Mouse (Mus musculus) heart, adult 9 months (tissue): ENCODE measurements around the gene Enc1.

Experiments
- DNase-seq, 2 experiments: peaks; one replicate each; pipeline ENCODE4 v3.0.0; 2022; ENCODE audit warnings: low spot score in 2 of 2

Enc1 gene

GRCm38 (mm10) chr13:97225130-97225529 lies 15.8 kb upstream of the Enc1 start:
- DNase-seq: no peak

- DNase-seq: no peak
Measured at GRCm38 (mm10) chr13:97227795-97228194, 13.1 kb upstream of the Enc1 start.

DNA sequence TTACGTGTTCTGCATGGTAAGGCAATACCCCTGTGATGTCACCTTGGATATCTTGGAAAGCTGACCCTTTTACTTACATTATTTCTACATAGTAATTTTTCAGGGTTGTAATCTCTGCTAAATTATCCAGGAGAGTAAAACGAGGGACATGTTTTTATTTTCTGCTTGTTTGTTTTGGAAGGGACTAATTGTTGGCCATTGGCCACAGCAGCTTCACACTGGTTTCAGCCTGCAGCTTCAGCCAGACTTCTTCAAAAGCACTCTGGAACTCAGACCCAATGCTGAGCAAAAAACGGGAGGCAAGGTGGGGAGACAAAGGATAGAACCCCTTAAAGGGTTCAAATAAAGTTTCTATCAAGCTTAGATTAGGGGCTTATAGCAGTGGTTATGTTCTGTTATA lies 10.8 kb upstream of the Enc1 start:
- no peak for DNase-seq

GRCm38 (mm10) chr13:97233092-97233491 lies 7.8 kb upstream of the Enc1 start:
- no peak for DNase-seq

GRCm38 (mm10) chr13:97234785-97235417 lies 6.0 kb upstream of the Enc1 start:
- DNase-seq: peak; percentile 69 to 77

GRCm38 (mm10) chr13:97235911-97236310 lies 5.0 kb upstream of the Enc1 start:
- no peak for DNase-seq

DNA sequence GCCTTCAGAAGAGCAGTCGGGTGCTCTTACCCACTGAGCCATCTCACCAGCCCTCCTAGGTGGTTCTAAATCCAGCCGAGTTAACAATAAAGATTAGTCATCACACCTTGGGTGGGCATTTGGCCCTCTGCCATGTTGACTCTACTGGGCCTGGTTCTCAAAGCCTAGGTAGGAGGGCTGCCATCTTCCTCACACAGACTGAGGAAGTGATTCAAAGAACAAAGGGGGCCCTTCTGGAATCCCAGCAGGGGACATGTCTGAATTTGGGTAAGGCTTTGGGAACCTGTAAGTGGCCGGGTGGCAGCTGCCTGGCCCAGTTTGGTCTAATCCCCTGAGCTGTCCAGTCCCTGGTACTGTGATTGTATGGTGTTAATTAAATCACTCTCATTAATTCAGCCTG lies 3.2 kb upstream of the Enc1 start:
- DNase-seq: no peak

- no peak for DNase-seq
Measured at GRCm38 (mm10) chr13:97238181-97238981, 2.5 kb upstream of the Enc1 start.

DNA sequence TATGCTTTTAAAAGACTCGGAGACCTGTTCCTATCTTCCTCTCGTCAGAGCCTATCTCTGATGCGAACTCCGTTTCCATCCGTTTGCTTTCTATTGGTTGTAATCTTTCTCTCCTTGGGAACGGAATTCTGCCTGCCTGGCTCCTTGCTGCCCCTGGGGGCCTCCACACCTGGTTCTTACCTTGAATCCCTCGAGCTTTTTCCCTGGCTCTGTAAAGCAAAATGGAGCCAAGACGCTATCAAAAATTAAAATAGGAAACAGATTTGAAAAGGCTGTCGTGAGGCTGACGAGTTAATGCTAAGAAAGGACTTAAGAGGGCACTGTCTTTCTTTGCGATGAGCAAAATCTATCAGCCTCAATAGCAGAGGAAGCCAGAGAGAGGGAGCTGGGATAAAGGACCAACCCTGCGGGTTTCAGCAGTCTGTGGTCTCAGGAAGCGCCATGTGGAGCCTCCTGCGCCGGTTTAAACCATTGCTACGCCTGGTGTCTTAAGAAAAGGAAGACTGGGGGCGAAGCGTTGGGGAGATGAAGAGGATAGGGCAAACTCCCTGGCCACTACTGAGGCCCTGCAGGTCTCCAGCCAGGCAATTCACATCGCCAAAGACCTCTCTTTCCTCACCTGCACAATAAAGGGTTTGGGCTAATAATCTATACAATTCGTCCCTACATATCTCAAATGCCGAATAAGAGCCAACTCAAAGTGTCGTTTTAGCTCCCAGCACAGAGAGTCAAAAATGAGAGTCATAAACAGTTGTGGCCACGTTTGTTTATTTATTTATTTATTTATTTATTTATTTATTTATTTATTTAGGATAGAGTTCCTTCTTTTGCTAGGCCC lies 1.3 kb upstream of the Enc1 start:
- DNase-seq: peak; percentile 68 to 69

DNA sequence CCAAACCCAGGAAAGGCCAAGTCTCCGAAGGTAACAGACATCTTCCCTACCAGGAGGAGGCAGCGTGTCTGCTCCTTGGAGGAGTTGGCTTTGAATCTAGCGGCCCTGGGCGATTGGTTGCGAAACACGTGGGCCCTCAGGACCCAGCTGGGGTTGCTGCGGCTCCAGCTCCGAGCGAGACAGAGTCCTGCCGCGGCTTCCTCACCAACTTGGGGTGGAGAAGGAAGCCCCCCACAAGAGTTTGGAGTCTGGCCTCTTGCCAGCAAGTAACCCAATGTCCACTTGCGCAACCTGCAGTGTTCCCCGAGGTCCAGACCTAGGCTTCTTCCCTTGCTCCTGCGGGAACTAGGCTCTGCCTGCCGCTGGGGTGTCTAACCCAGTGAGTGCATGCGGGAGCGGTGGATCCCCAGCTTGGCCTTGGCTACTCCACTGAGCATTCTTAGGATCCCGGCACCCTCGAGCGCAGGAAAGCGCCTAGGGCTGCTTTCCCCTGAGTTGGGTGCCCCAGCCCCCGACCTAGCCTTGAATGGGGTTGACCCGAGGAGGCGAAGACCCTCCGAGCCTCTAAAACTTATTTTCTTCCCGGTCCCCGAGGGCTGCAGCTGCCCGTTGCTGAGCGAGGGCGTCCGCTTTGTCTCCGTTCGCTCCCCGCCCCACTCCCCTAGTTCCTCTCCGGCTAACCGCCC lies 483 bp upstream of the Enc1 start:
- peak; percentile 83 to 86 for DNase-seq

DNA sequence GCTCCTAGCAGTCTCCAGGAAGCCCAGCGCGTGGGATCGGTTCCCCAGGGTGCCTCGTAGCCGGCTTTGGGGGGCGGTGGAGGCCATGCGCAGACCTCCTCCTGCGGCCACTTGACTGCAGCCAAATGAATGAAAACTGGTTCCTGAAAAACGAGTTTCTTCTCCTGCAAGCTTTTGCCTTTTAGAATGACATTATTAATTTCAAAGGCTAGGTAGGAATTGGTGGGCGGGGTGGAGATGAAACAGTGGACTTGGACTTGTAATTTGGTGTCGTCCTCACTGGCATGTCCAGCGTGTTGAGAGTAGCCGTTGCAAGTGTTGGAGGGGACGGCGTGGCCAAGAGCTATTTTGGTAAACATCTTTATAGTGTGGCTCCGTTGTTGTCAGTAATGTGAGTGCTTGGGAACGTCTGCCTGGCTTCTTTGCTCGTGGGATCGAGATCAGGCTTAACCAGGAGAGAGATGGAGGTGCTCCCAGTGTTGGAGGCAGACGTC lies 929 bp downstream of the Enc1 start:
- peak in 1 of 2 experiments; percentile 25 for DNase-seq

DNA sequence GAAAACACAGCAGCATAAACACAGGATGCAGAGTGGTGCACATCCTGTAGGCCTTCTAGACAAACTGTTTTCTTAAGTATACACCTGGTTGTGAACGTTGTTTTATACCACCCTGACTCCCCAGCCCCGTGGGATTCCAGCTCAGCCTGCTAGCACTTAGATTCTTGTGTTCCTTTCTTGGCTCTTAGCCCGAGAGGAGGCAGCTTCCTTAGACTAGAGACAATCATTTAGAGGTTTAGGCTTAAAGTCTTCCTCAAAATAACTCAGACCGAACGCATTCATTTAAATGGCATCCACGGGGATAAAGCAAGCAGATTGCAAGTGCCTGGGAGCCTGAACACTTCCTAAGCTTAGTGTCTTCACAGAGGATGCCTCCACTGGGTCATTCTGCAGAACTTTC lies 1.8 kb downstream of the Enc1 start:
- DNase-seq: peak in 1 of 2 experiments; percentile 28

DNA sequence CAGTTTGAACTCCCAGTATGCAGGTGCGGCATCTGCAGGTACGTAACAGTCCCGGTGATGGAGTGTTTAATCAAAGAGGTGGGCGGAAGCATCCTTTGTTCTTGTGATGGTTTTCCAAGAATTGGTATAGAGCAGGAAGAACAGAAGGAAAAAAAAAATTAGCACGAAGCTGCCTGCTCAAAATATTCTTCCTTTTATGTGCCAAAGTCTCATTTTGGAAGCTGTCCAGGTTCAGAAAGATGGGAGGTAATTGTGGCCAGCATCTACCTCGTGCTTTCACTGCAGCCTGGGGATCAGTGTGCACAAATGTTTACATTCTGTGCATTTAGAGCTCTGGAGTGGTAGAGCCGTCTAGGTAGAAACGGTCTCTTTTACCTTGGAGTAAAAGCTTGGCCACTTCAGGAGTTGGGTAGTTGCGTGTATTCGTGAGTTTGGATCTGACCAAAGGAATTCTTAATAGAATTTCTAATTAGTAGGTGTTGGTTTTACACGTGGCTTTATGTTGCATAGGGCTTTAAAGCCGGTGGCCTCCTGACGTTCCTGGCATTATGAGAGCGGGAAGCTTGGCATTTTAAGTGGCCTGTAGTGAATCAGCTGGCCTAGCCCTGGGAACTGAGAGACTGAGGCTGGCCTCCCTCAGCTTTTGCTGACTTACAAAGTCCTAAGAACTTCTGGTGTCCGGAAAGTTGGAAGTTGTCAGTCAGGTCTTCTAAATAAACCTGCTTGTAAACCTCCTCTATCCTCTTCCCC lies 3.2 kb downstream of the Enc1 start:
- no peak for DNase-seq

DNA sequence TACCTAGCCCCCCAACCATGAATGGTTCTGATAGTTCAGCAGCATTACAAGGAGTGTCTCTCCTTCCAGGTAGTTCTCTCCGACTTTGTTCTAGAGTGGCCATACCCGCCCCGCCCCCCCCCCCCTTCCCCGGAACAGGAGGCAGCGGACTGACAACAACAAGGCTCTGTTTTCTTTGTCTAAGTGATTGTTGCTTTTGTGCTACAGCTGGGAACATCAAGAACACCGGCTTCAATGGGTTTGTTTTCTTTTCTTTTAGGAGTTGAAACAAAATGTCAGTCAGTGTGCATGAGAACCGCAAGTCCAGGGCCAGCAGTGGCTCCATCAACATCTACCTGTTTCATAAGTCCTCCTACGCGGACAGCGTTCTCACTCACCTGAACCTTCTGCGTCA lies 3.8 kb downstream of the Enc1 start:
- DNase-seq: no peak

DNA sequence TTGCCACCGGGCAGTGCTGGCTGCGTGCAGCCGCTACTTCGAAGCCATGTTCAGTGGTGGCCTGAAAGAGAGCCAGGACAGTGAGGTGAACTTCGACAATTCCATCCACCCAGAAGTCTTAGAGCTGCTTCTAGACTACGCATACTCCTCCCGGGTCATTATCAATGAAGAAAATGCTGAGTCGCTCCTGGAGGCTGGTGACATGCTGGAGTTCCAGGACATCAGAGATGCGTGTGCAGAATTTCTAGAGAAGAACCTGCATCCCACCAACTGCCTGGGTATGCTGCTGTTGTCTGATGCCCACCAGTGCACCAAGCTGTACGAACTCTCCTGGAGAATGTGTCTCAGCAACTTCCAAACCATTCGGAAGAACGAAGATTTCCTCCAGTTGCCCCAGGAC lies 4.3 kb downstream of the Enc1 start:
- no peak for DNase-seq

DNA sequence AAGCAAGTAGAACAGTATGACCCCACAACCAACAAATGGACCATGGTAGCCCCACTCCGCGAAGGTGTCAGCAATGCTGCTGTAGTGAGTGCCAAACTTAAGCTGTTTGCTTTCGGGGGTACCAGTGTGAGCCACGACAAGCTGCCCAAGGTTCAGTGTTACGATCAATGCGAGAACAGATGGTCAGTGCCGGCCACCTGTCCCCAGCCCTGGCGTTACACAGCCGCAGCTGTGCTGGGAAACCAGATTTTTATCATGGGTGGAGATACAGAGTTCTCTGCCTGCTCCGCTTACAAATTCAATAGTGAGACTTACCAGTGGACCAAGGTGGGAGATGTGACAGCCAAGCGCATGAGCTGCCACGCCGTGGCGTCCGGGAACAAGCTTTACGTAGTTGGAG lies 5.3 kb downstream of the Enc1 start:
- no peak for DNase-seq

GRCm38 (mm10) chr13:97247754-97248153 lies 6.8 kb downstream of the Enc1 start:
- DNase-seq: no peak

GRCm38 (mm10) chr13:97249051-97249461 lies 8.2 kb downstream of the Enc1 start:
- peak in 1 of 2 experiments; percentile 30 for DNase-seq

DNA sequence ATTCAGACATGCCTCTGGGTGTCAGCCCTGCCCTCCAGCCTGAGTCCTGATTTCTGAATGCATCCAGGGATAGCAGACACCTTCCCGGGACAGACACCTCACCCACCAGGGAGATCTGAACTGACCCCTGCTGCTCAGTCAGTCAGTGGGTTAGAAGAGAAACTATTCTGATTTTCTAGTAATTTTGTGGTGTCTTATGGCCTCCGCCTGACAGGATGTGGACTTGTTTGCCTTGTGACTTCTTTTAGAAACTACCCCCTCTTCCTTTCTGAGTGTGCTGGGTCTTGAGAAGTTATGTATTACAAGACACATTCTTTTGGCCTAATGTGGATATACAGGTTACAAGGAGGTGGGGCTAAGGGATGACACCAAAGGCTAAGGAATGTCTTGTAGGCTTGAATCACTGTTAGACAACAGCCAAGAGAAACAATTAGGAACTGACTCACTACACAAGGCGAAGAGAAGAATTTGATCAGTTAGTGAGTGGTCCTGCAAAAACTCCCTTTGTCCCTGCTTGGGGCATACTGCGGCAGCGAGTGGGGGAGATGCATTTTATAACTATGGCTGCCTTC lies 8.7 kb downstream of the Enc1 start:
- no peak for DNase-seq

DNA sequence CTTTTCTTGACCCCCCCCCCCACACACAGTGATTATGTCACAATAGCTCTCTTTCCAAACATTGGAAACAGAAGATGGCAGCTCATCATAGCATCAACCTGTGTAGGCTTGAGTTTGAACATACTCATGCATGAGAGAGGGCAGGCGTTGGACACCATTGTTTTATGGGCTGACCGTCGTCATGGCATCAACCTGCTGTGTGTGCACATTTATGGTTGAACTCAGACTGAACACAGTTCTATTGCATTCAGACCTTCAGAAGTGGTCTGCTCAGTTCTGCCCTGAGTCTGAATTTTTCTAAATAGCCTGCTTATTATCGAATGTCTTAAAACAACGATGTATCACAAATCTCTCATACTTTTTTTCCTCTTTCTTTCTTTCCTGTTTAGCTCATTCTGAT lies 9.2 kb downstream of the Enc1 start:
- DNase-seq: no peak
